Mouse (Mus musculus): ENCODE measurements at regions not wholly inside any gene's neighbourhood (a gene's known extent, or its start where the extent isn't known, plus 50 kb on each side); places are given as distances from the start of the nearest gene placed in this dataset.

DNA sequence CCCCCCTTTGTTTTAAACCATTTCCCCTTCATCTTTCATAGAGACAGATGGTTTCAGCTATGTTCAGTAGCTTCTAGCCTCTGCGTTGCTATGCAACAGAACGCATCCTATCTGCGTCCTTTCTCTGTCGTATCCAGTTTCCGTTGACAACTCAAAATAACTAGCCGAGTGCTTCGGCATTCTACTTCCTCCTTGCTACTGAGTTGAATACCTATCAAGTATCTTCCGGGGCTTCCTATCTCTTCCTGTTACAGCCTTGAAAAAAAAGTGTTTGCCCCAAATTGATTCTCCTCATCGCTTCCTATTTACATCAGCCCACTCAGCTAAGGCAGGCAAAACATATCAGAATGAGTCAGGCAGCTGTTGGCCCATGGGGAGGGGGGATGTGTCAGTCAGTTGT, 114.5 kb upstream of the Nr5a2 start (continued):
- TF ChIP-seq ETS1 (IDR thresholded peaks at IDR 0.05; ENCODE audit: low read depth, low read length) (peak; percentile 66; the same call in 1 of the 2 replicates), MAX (IDR thresholded peaks at IDR 0.05; ENCODE audit: low read length) (no peak), CHD1 (IDR thresholded peaks at IDR 0.05; ENCODE audit: low read depth, low read length) (no peak), CHD2 (IDR thresholded peaks at IDR 0.05; ENCODE audit: low read length) (no peak), TBP (IDR thresholded peaks at IDR 0.05; ENCODE audit: low read depth, low read length) (no peak), HCFC1 (IDR thresholded peaks at IDR 0.05; ENCODE audit: low read depth, low read length) (peak; percentile 70), POLR2AphosphoS5 (IDR thresholded peaks at IDR 0.05; ENCODE audit: borderline replicate concordance, low read depth, low read length) (no peak), NRF1 (IDR thresholded peaks at IDR 0.05; ENCODE audit: insufficient read depth, low read depth, low read length, poor library complexity, severe bottlenecking) (no peak)

DNA sequence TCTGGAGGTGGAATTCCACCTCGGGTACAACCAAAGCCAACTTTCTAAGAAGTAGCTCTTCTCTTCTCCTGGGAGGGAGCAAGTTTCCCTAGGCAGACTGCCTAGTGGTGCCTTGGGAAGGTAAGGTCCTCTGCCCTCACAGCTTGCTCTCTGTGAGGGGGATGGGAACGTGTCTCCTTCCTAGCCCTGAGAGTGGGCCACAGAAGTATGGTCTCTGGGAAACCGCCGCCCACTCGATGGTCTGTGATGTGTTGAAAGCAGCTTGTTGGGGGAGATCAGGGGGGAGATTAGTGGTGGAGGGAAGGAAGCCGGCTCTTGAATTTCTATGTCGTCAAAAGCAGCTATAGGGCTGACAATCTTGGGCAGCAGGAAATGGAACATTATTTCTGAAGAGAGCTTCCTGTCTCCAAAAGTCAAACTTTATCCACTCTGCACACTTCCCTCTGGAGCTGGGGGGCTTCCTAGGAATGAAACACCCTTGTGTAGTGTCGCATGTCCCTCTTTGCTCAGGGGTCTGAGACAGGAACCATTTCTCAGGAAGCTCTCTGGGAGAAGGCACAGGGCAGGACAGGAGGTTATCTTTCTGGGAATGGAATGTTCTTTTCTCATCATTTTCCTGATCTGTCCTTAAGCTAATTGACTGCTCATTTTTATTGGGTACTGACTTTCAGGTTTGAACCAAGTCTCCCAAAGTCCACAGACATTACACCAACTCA, 113.8 kb upstream of the Nr5a2 start:
- H3K27me3 ChIP-seq (ENCODE audit: control insufficient read depth in 1 of 2, insufficient read depth in 2 of 2, low read length in 2 of 2), result no peaks in the 10 kb centered on the region
- H3K4me1 ChIP-seq (ENCODE audit: control insufficient read depth in 1 of 2, insufficient read depth in 2 of 2, low read length in 2 of 2), result no peaks in the 10 kb centered on the region; a peak in 1 of 4 replicates
- TF ChIP-seq SIN3A (IDR thresholded peaks at IDR 0.05; ENCODE audit: low read length), result no peak
- H3K27ac ChIP-seq (ENCODE audit: control insufficient read depth, low read depth, low read length), result no peak overlapping the region
- no peaks in the 10 kb centered on the region for H3K9me3 ChIP-seq (replicated peaks; ENCODE audit: insufficient read depth, low read length)
- H3K36me3 ChIP-seq (ENCODE audit: control insufficient read depth in 1 of 2, insufficient read depth in 2 of 2, low read length in 2 of 2), result peaks cover 0 to 3% of the 10 kb centered on the region in 2 experiments; a peak in 2 of 4 replicates
- H3K9ac ChIP-seq (ENCODE audit: control insufficient read depth, low read depth, low read length, poor library complexity, severe bottlenecking), result no peak overlapping the region
- DNase-seq (ENCODE audit: low read depth, low spot score), result peak; percentile 3
- H3K4me3 ChIP-seq (ENCODE audit: control insufficient read depth in 1 of 2, insufficient read depth in 1 of 2, low read depth in 2 of 2, low read length in 2 of 2), result no peak overlapping the region
- no peaks in the 10 kb centered on the region for H3K79me2 ChIP-seq (ENCODE audit: control insufficient read depth, insufficient read depth, low read length, poor library complexity)

DNA sequence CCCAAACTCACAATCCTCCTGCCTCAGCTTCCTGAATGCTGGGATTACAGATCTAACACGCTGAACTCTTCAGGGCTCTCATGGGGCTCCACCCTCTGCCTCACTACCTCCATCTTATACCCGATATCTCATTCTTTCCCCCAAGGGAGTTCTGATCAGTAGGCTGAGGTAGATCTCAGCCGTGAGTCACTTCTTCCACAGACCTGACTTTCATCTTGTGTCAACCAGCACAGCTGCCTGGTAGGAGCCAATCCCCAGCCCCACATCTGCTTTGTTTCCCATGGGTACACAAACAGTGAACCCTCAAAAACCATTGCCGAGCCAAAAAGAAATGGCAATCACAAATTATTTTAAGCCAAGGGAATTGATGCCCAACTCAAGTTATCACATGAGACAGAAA, 100.7 kb upstream of the Nr5a2 start:
- Histone ChIP-seq H3K4me1 (ENCODE audit: control insufficient read depth in 1 of 2, insufficient read depth in 2 of 2, low read length in 2 of 2) (no peaks in the 10 kb centered on the region), H3K79me2 (ENCODE audit: control insufficient read depth, insufficient read depth, low read length, poor library complexity) (no peaks in the 10 kb centered on the region), H3K9me3 (replicated peaks; ENCODE audit: insufficient read depth, low read length) (no peaks in the 10 kb centered on the region), H3K27me3 (ENCODE audit: control insufficient read depth in 1 of 2, insufficient read depth in 2 of 2, low read length in 2 of 2) (no peaks in the 10 kb centered on the region), H3K9ac (ENCODE audit: control insufficient read depth, low read depth, low read length, poor library complexity, severe bottlenecking) (no peak overlapping the region), H3K27ac (ENCODE audit: control insufficient read depth, low read depth, low read length) (no peak overlapping the region), H3K4me3 (ENCODE audit: control insufficient read depth in 1 of 2, insufficient read depth in 1 of 2, low read depth in 2 of 2, low read length in 2 of 2) (no peak overlapping the region), H3K36me3 (ENCODE audit: control insufficient read depth in 1 of 2, insufficient read depth in 2 of 2, low read length in 2 of 2) (no peaks in the 10 kb centered on the region)
- DNase-seq (ENCODE audit: low read depth, low spot score), result no peak
- TF ChIP-seq POLR2AphosphoS5 (IDR thresholded peaks at IDR 0.05; ENCODE audit: borderline replicate concordance, low read depth, low read length), result no peak
- TF ChIP-seq ELF1 (IDR thresholded peaks at IDR 0.05; ENCODE audit: low read depth, low read length), result no peak
- no peak for TF ChIP-seq E2F4 (IDR thresholded peaks at IDR 0.05; ENCODE audit: borderline replicate concordance, low read depth, low read length)
- TF ChIP-seq MYB (IDR thresholded peaks at IDR 0.05; ENCODE audit: low read depth, low read length), result no peak
- no peak for TF ChIP-seq POLR2AphosphoS2 (IDR thresholded peaks at IDR 0.05; ENCODE audit: low read length)
- TF ChIP-seq EP300 (IDR thresholded peaks at IDR 0.05; ENCODE audit: low read depth in 1 of 2, low read length in 2 of 2), result no peak
- TF ChIP-seq KAT2A (conservative IDR thresholded peaks at IDR 0.05; ENCODE audit: low read depth, low read length), result no peak
- no peak for TF ChIP-seq CHD1 (IDR thresholded peaks at IDR 0.05; ENCODE audit: low read depth, low read length)
- no peak for TF ChIP-seq MAX (IDR thresholded peaks at IDR 0.05; ENCODE audit: low read length)
- TF ChIP-seq RAD21 (IDR thresholded peaks at IDR 0.05; ENCODE audit: low read depth, low read length), result no peak
- TF ChIP-seq CTCF (IDR thresholded peaks at IDR 0.05 in 2 of 3, conservative IDR thresholded peaks at IDR 0.05 in 1 of 3; ENCODE audit: control insufficient read depth in 1 of 3, insufficient read depth in 1 of 3, low read depth in 2 of 3, low read length in 3 of 3, poor library complexity in 1 of 3, severe bottlenecking in 1 of 3), result no peak
- no peak for TF ChIP-seq TCF12 (IDR thresholded peaks at IDR 0.05; ENCODE audit: low read depth, low read length)
- no peak for TF ChIP-seq CHD2 (IDR thresholded peaks at IDR 0.05; ENCODE audit: low read length)
- no peak for TF ChIP-seq MAFK (IDR thresholded peaks at IDR 0.05; ENCODE audit: borderline replicate concordance, low read depth, low read length)
- TF ChIP-seq ZMIZ1 (IDR thresholded peaks at IDR 0.05; ENCODE audit: low read depth, low read length), result no peak
- no peak for TF ChIP-seq SMC3 (IDR thresholded peaks at IDR 0.05; ENCODE audit: low read depth, low read length)
- TF ChIP-seq TAL1 (IDR thresholded peaks at IDR 0.05; ENCODE audit: low read length), result no peak

Data from MEL (cell line).